Mouse (Mus musculus) myocyte (in vitro differentiated cells): ENCODE data around the gene Nfkbia. TPM values are rescaled to one million over a fixed set of nuclear protein-coding genes. Genes with fewer than 3 reads are reported as not detected.

ENCODE experiments used
- H3K27me3 ChIP-seq: one replicate; pipeline ENCODE4 v1.6.1; 2011; ENCODE audit not compliant: control insufficient read depth, insufficient read depth, insufficient read length
- H3K36me3 ChIP-seq: one replicate; pipeline ENCODE4 v1.6.1; 2011; ENCODE audit not compliant: control insufficient read depth, insufficient read depth
- H3K4me2 ChIP-seq: one replicate; pipeline ENCODE4 v1.6.1; 2011; ENCODE audit warnings: low read depth, control low read depth
- H3K4me3 ChIP-seq: one replicate; pipeline ENCODE4 v1.5.1; 2011; ENCODE audit warnings: mild to moderate bottlenecking, control low read depth, moderate library complexity
- H3K79me2 ChIP-seq: one replicate; pipeline ENCODE4 v1.6.1; 2011; ENCODE audit not compliant: control insufficient read depth, insufficient read depth
- H3ac ChIP-seq: one replicate; pipeline ENCODE4 v1.6.1; 2011; ENCODE audit not compliant: control insufficient read depth, insufficient read length
- CEBPB ChIP-seq: IDR thresholded peaks from 2 replicates; pipeline ENCODE4 v1.6.1; 2011; ENCODE audit warnings: mild to moderate bottlenecking, moderate library complexity; ENCODE audit not compliant: poor library complexity, insufficient read depth, severe bottlenecking
- E2F4 ChIP-seq: IDR thresholded peaks from one replicate; pipeline ENCODE4 v1.6.1; 2011; ENCODE audit warnings: mild to moderate bottlenecking, control low read depth, moderate library complexity; ENCODE audit not compliant: insufficient read depth
- MAX ChIP-seq: IDR thresholded peaks from one replicate; pipeline ENCODE4 v1.6.1; 2011; ENCODE audit warnings: low read depth, mild to moderate bottlenecking, control low read depth
- MYOD1 ChIP-seq, 3 experiments: IDR thresholded peaks; one replicate each; pipeline ENCODE4 v1.6.1; 2011; ENCODE audit warnings: control low read depth in 2 of 3, low read depth in 2 of 3, mild to moderate bottlenecking in 2 of 3, moderate library complexity in 1 of 3; ENCODE audit not compliant: insufficient read length in 2 of 3, control insufficient read depth in 1 of 3
- MYOG ChIP-seq, 3 experiments: IDR thresholded peaks; one replicate each; pipeline ENCODE4 v1.6.1; 2011; ENCODE audit warnings: control low read depth in 2 of 3, low read depth in 2 of 3, mild to moderate bottlenecking in 2 of 3; ENCODE audit not compliant: insufficient read length in 2 of 3, control insufficient read depth in 1 of 3, insufficient read depth in 1 of 3
- POLR2A ChIP-seq: IDR thresholded peaks from one replicate; pipeline ENCODE4 v1.6.1; 2011; ENCODE audit warnings: low read depth, mild to moderate bottlenecking, control low read depth, moderate library complexity; ENCODE audit not compliant: insufficient read length
- POLR2AphosphoS2 ChIP-seq: IDR thresholded peaks from one replicate; pipeline ENCODE4 v1.6.1; 2011; ENCODE audit warnings: low read depth, control low read depth; ENCODE audit not compliant: insufficient read length
- REST ChIP-seq: IDR thresholded peaks from one replicate; pipeline ENCODE4 v1.6.1; 2011; ENCODE audit warnings: mild to moderate bottlenecking, control low read depth, moderate library complexity; ENCODE audit not compliant: insufficient read depth, insufficient read length
- SRF ChIP-seq: IDR thresholded peaks from one replicate; pipeline ENCODE4 v1.6.1; 2011; ENCODE audit warnings: low read depth; ENCODE audit not compliant: control insufficient read depth, insufficient read length
- TCF12 ChIP-seq: IDR thresholded peaks from one replicate; pipeline ENCODE4 v1.6.1; 2011; ENCODE audit warnings: mild to moderate bottlenecking, control low read depth; ENCODE audit not compliant: poor library complexity, insufficient read depth, severe bottlenecking
- TCF3 ChIP-seq: IDR thresholded peaks from one replicate; pipeline ENCODE4 v1.6.1; 2011; ENCODE audit warnings: low read depth, control low read depth; ENCODE audit not compliant: insufficient read length
- USF1 ChIP-seq: IDR thresholded peaks from one replicate; pipeline ENCODE4 v1.6.1; 2011; ENCODE audit warnings: low read depth, mild to moderate bottlenecking, control low read depth, moderate library complexity
- polyA plus RNA-seq: library from polyadenylated mRNA; unstranded; fragments of >200 nt; fragmentation: generic; extraction: Trizol; gene quantifications from one replicate; pipeline ENCODE4 v1.2.1, GENCODE M21; 2012; ENCODE audit warnings: missing spikeins

The Nfkbia gene
- polyA plus RNA-seq: 18.0 TPM

- TF ChIP-seq MYOG (IDR thresholded peaks at IDR 0.05; ENCODE audit: control insufficient read depth in 1 of 3, insufficient read depth in 1 of 3, insufficient read length in 2 of 3, low read depth in 2 of 3) (peak in 2 of 3 experiments; percentile 38 to 45), MAX (no peak), SRF (no peak), POLR2A (peak; percentile 94), CEBPB (no peak), MYOD1 (IDR thresholded peaks at IDR 0.05; ENCODE audit: control insufficient read depth in 1 of 3, insufficient read length in 2 of 3, low read depth in 2 of 3) (peak in 1 of 3 experiments; percentile 15), TCF3 (no peak), TCF12 (no peak), POLR2AphosphoS2 (peak; percentile 95), USF1 (no peak), E2F4 (no peak), REST (peak; percentile 48)
- Histone ChIP-seq H3K4me2 (peak within 1 kb of the TSS; percentile 88), H3K79me2 (no peaks in the 10 kb centered on the region), H3ac (peak within 1 kb of the TSS; percentile 28), H3K27me3 (no peaks in the 10 kb centered on the region), H3K36me3 (peaks cover 21% of the 10 kb centered on the region), H3K4me3 (peak within 1 kb of the TSS; percentile 39)
Measured at GRCm38 (mm10) chr12:55492184-55492898, at the start of gene Nfkbia. Gene Nfkbia (minus strand): TSS chr12:55492647.

GRCm38 (mm10) chr12:55539157-55539556, 46.7 kb upstream of the Nfkbia start:
- H3K79me2 ChIP-seq: no peaks in the 10 kb centered on the region
- TF ChIP-seq MYOD1 (IDR thresholded peaks at IDR 0.05; ENCODE audit: control insufficient read depth in 1 of 3, insufficient read length in 2 of 3, low read depth in 2 of 3) (no peak), POLR2AphosphoS2 (no peak), SRF (no peak), POLR2A (no peak), TCF12 (no peak), USF1 (no peak), CEBPB (no peak), TCF3 (no peak), REST (no peak)
- H3K36me3 ChIP-seq: no peaks in the 10 kb centered on the region
- no peak overlapping the region for H3K4me2 ChIP-seq
- no peaks in the 10 kb centered on the region for H3K27me3 ChIP-seq
- no peak overlapping the region for H3K4me3 ChIP-seq
- H3ac ChIP-seq: no peak overlapping the region

GRCm38 (mm10) chr12:55538328-55538971, 46.0 kb upstream of the Nfkbia start:
- no peaks in the 10 kb centered on the region for H3K79me2 ChIP-seq
- H3K4me2 ChIP-seq: no peak overlapping the region
- no peak overlapping the region for H3ac ChIP-seq
- TF ChIP-seq MYOD1 (IDR thresholded peaks at IDR 0.05; ENCODE audit: control insufficient read depth in 1 of 3, insufficient read length in 2 of 3, low read depth in 2 of 3) (no peak), TCF3 (no peak), REST (no peak), E2F4 (no peak), POLR2A (no peak), CEBPB (no peak), SRF (no peak), TCF12 (no peak), POLR2AphosphoS2 (no peak), MAX (no peak), USF1 (no peak), MYOG (IDR thresholded peaks at IDR 0.05; ENCODE audit: control insufficient read depth in 1 of 3, insufficient read depth in 1 of 3, insufficient read length in 2 of 3, low read depth in 2 of 3) (no peak)
- no peaks in the 10 kb centered on the region for H3K27me3 ChIP-seq
- H3K36me3 ChIP-seq: no peaks in the 10 kb centered on the region
- no peak overlapping the region for H3K4me3 ChIP-seq

GRCm38 (mm10) chr12:55537742-55538141, 45.3 kb upstream of the Nfkbia start:
- no peaks in the 10 kb centered on the region for H3K79me2 ChIP-seq
- no peak for TF ChIP-seq E2F4
- TF ChIP-seq TCF12: no peak
- no peak for TF ChIP-seq TCF3
- TF ChIP-seq POLR2AphosphoS2: no peak
- TF ChIP-seq MYOD1 (IDR thresholded peaks at IDR 0.05; ENCODE audit: control insufficient read depth in 1 of 3, insufficient read length in 2 of 3, low read depth in 2 of 3): no peak
- TF ChIP-seq MYOG (IDR thresholded peaks at IDR 0.05; ENCODE audit: control insufficient read depth in 1 of 3, insufficient read depth in 1 of 3, insufficient read length in 2 of 3, low read depth in 2 of 3): no peak
- TF ChIP-seq POLR2A: no peak
- TF ChIP-seq USF1: no peak
- TF ChIP-seq REST: no peak
- TF ChIP-seq SRF: no peak
- no peak for TF ChIP-seq CEBPB
- TF ChIP-seq MAX: no peak
- no peaks in the 10 kb centered on the region for H3K36me3 ChIP-seq

More at GRCm38 (mm10) chr12:55537742-55538141, 45.3 kb upstream of the Nfkbia start:
- no peak overlapping the region for H3K4me3 ChIP-seq
- H3K4me2 ChIP-seq: no peak overlapping the region
- peaks cover 5% of the 10 kb centered on the region for H3K27me3 ChIP-seq
- H3ac ChIP-seq: no peak overlapping the region
